Mouse (Mus musculus) thymus, adult 2 months (tissue): Measurements from ENCODE around the gene Got2. TPM values are rescaled to one million over a fixed set of nuclear protein-coding genes. Genes with fewer than 3 reads are reported as not detected.

Experiments
- DNase-seq: peaks from one replicate; pipeline ENCODE4 v3.0.0; 2021
- H3K27ac ChIP-seq: fragments of 200-500 bp; 2 replicates; pipeline ENCODE4 v1.5.1; 2012; ENCODE audit warnings: low read length, control low read depth; ENCODE audit not compliant: control insufficient read depth, insufficient read depth
- H3K27me3 ChIP-seq: fragments of 200-500 bp; 2 replicates; pipeline ENCODE4 v1.6.1; 2012; ENCODE audit warnings: mild to moderate bottlenecking, low read length, moderate library complexity, mixed read lengths; ENCODE audit not compliant: control insufficient read depth, insufficient read depth
- H3K36me3 ChIP-seq: fragments of 200-500 bp; 2 replicates; pipeline ENCODE4 v1.6.1; 2012; ENCODE audit warnings: mild to moderate bottlenecking, low read length, moderate library complexity; ENCODE audit not compliant: control insufficient read depth, insufficient read depth
- H3K4me1 ChIP-seq: fragments of 200-500 bp; replicated peaks from 2 replicates; pipeline ENCODE4 v1.6.1; 2012; ENCODE audit warnings: low read length; ENCODE audit not compliant: control insufficient read depth, insufficient read depth
- H3K4me3 ChIP-seq: fragments of 200-500 bp; 2 replicates; pipeline ENCODE4 v1.5.1; 2012; ENCODE audit warnings: mild to moderate bottlenecking, low read length, control low read depth, moderate library complexity; ENCODE audit not compliant: control insufficient read depth, insufficient read depth
- CTCF ChIP-seq: fragments of 200-500 bp; IDR thresholded peaks from 2 replicates; pipeline ENCODE4 v1.5.1; 2012; ENCODE audit warnings: mild to moderate bottlenecking, control low read depth, low read length, moderate library complexity, borderline replicate concordance; ENCODE audit not compliant: control insufficient read depth, poor library complexity, insufficient read depth; ENCODE audit errors: extremely low read depth
- POLR2A ChIP-seq: fragments of 200-500 bp; IDR thresholded peaks from 2 replicates; pipeline ENCODE4 v1.6.1; 2012; ENCODE audit warnings: mild to moderate bottlenecking, low read length, control low read depth, moderate library complexity; ENCODE audit not compliant: control insufficient read depth, poor library complexity, insufficient read depth; ENCODE audit errors: extremely low read depth
- WGBS: fragments of 180-500 bp; shearing (Covaris S2); methylation state at CpG from one replicate; pipeline ENCODE4 v1.1.7; 2018; 5-methylcytosine and 5-hydroxymethylcytosine counted together
- polyA plus RNA-seq: library from polyadenylated mRNA; depleted of rRNA; stranded (reverse); fragments of >200 nt; gene quantifications from 2 replicates; pipeline ENCODE4 v1.2.3, GENCODE M21; 2012; rRNA removed

The Got2 gene
- polyA plus RNA-seq = 87.6 and 97.7 TPM in 2 replicates

- Histone ChIP-seq H3K27me3 (no peaks in the 10 kb centered on the region), H3K4me3 (peak within 1 kb of the TSS; percentile 80), H3K27ac (no peak within 1 kb of the TSS), H3K4me1 (peaks cover 8% of the 10 kb centered on the region; the same call in 1 of the 2 replicates), H3K36me3 (no peaks in the 10 kb centered on the region)
- DNase-seq = peak; percentile 91
- TF ChIP-seq CTCF (peak; percentile 91), POLR2A (no peak)
- 8% methylated on average over 31 of the region's 31 CpGs for WGBS
These were observed at the start of gene Got2 for GRCm38 (mm10) chr8:95888285-95889136. Gene Got2, minus strand, starts transcription at chr8:95888547.

- Histone ChIP-seq H3K27me3 (no peaks in the 10 kb centered on the region), H3K4me1 (no peaks in the 10 kb centered on the region), H3K36me3 (no peaks in the 10 kb centered on the region), H3K27ac (no peak overlapping the region), H3K4me3 (no peak overlapping the region)
- TF ChIP-seq POLR2A = no peak
- no peak for TF ChIP-seq CTCF
- DNase-seq = no peak
- WGBS = 95% methylated on average over 5 of the region's 5 CpGs
These were observed 44.5 kb upstream of the Got2 start for GRCm38 (mm10) chr8:95932841-95933240.

DNA sequence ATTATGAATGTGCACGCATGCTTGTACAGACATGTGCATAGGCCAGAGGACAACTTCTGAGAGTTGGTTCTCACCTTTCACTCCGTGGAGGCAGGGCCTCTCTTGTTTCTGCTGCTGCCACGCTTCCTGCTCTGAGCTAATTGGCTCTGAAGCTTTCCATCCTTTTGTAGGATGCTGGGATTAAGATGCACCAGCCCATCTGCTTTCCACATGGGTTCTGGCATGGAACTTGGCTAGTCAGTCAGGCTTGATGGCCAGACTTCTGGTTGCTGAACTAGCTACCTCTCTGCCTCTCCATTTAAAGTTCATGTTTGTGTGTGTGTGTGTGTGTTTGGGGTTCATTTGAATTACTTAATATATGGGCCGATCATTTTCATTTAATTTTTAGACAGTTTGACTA, 41.5 kb upstream of the Got2 start:
- Histone ChIP-seq H3K4me1 (no peaks in the 10 kb centered on the region), H3K36me3 (no peaks in the 10 kb centered on the region), H3K4me3 (no peak overlapping the region), H3K27me3 (no peaks in the 10 kb centered on the region), H3K27ac (no peak overlapping the region)
- TF ChIP-seq CTCF = no peak
- no peak for DNase-seq
- WGBS = 81% methylated on average over 4 of the region's 4 CpGs

GRCm38 (mm10) chr8:95916106-95916505, 27.8 kb upstream of the Got2 start:
- TF ChIP-seq POLR2A (no peak), CTCF (0 out of 2 replicates have a peak, but pooled peaks have one; percentile 25)
- peaks cover 6% of the 10 kb centered on the region for H3K4me1 ChIP-seq
- H3K36me3 ChIP-seq = no peaks in the 10 kb centered on the region
- WGBS = 10% methylated on average over 9 of the region's 9 CpGs
- H3K4me3 ChIP-seq = peak overlapping the region; percentile 36
- no peaks in the 10 kb centered on the region for H3K27me3 ChIP-seq
- peak; percentile 23 for DNase-seq
- H3K27ac ChIP-seq = no peak overlapping the region

DNA sequence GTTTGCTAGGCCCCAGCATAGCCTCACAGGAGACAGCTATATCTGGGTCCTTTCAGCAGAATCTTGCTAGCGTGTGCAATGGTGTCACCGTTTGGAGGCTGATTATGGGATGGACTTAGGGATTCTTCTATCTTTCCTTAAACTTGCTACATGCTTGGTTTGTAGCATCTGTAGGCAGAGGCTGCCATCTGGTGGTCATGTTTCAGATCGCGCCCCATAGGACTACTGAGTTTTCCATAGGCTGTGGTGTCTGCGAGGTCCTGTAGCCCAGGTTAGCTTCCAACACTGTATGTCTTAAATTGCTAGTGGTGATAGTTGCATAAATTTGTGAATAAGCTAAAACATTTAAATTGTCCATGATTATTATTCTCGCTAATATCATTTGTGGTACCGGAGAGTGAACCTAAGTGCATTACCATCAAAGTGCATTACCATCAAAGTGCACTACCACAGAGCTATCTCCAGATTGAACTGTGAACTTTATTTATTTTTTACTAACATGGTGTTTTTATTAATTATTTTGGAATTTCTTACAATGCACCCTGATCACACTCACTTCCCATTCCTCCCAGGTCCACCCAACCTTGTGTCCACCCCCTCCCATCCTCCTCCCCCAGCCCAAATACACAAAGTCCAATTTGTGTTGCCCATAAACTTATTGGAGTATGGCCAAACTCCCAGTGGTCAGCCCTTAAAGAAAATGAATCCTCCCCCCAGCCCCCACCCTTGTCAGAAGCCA, 26.7 kb upstream of the Got2 start:
- TF ChIP-seq POLR2A = no peak
- no peak for TF ChIP-seq CTCF
- 9% methylated on average over 7 of the region's 7 CpGs for WGBS
- Histone ChIP-seq H3K27me3 (no peaks in the 10 kb centered on the region), H3K4me3 (no peak overlapping the region), H3K36me3 (no peaks in the 10 kb centered on the region), H3K27ac (no peak overlapping the region), H3K4me1 (peaks cover 6% of the 10 kb centered on the region)
- peak; percentile 62 for DNase-seq

DNA sequence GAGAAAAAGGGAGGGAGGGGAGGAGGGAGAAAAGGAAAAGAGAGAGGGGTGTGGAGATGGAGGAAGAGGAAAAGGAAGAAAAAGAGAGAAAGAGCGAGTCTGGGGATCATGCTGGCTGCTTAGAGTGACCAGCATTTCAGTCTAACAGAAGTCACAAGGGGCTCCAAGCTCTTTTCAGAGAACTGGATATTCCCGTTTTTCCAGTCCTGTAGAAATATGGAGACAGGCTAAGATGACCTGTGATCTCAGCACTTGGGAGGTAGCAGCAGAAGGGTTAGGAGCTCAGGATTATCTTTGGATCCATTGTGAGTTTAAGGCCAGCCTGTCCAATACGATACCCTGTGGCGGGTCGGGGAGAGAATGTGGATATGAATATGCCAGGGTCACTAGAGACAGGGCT, 22.9 kb upstream of the Got2 start:
- Histone ChIP-seq H3K27me3 (no peaks in the 10 kb centered on the region), H3K36me3 (no peaks in the 10 kb centered on the region), H3K4me3 (no peak overlapping the region), H3K27ac (no peak overlapping the region), H3K4me1 (peaks cover 5% of the 10 kb centered on the region)
- TF ChIP-seq CTCF = no peak
- 85% methylated on average over 5 of the region's 5 CpGs for WGBS
- DNase-seq = no peak
